Mouse (Mus musculus): ENCODE results near the gene Slc12a5.

GRCm38 (mm10) chr2:165049044-165049443 lies 88.4 kb downstream of the Slc12a5 start:
- TF ChIP-seq CTCF (conservative IDR thresholded peaks at IDR 0.05; ENCODE audit: low read length), result no peak
- TF ChIP-seq NANOG (IDR thresholded peaks at IDR 0.05; ENCODE audit: borderline replicate concordance, low read length), result no peak
- no peak for TF ChIP-seq POU5F1 (IDR thresholded peaks at IDR 0.05; ENCODE audit: borderline replicate concordance, low read length)

Data from E14TG2a.4 (cell line).